Mouse (Mus musculus) ovary, postnatal 36 days (tissue): Measurements from ENCODE around the gene Slirp.

Experiments used
- DNase-seq: peaks from one replicate; pipeline ENCODE4 v3.0.0; 2022; ENCODE audit warnings: low spot score, mixed read lengths

The Slirp gene

DNA sequence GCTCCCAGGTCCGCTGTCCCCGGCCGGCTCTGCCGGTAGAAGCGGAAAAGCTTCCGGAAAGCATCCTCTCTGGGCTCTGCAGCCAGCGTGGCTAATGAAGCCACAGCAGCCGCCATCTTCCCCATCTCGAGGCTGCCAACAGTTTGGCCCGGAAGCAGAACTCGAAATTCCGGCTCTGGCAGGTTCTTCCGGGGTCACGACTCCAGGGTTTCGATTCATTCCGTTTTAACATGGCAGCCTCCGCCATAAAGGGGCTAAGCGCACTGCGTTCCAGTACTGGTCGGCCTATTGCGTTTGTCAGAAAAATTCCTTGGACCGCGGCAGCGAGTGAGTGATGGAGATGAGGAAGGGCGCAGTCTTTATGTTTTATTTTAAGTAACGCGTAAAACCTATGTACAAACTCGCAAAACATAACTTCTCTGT is at the start of gene Slirp, which contains the start of gene Alkbh1:
Gene Slirp (plus strand): TSS at position 197 of the 423 bp plus-strand sequence.
Gene Alkbh1 (minus strand): TSS at position 318 of the 423 bp plus-strand sequence.
- DNase-seq = peak; percentile 85

- DNase-seq = no peak
These were observed 49.4 kb upstream of the Slirp start for GRCm38 (mm10) chr12:87394316-87394715.

DNA sequence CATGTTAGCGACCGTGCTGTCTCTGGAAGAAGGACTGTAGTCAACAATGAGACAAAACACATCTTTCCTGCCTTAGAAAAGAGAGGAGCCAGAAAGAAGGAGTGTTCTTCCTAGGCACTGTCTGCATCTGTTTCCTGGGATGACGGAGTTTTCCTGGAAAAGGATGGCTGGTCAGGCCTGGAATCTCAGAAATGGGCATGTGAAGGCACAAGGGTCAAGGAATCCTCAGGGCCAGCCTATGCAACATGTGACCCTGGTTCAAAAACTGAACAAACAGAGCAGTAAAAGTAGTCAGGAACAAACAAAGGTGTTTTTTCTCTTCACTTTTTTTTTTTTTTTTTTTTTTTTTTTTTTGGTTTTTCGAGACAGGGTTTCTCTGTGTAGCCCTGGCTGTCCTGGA is 46.6 kb upstream of the Slirp start:
- no peak for DNase-seq

GRCm38 (mm10) chr12:87397811-87398417 is 45.8 kb upstream of the Slirp start:
- no peak for DNase-seq

DNA sequence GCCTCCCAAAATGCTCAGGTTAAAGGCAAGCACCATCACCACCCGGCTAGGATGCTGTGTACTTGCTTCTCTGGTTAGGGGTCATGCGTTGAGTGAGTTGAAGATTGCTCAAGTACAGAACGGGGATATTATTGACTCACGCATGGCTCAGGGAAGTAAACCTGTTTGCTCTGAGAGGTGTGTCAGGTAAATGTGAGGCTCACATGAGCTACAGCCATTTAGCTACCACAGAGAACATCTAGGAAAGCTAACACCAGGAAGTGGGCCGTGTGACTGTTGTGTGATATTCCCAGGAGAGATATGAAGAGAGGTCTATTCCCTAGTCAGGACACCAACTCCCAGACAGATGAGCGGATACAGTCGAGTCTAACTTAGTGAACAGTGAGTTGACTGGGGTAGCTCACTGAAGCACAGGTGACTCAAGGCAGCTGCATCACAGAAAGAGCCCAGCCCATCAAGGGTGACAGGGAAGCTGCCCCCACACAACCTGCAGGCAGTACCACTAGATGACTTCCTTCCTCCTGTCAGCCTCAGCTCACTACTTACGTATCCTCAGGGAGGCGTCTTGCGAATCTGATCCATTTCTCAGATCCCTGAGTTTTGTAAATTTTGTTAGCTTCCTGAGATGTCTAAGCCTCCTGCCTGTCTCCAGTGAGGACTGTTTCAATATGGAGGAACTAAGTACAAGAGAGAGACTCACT is 44.4 kb upstream of the Slirp start:
- no peak for DNase-seq

- DNase-seq = no peak
These were observed 41.8 kb upstream of the Slirp start for GRCm38 (mm10) chr12:87401883-87402282.

- DNase-seq = no peak
These were observed 38.5 kb upstream of the Slirp start for GRCm38 (mm10) chr12:87405165-87405564.

- DNase-seq = no peak
These were observed 38.0 kb upstream of the Slirp start for GRCm38 (mm10) chr12:87405721-87406120.

GRCm38 (mm10) chr12:87407869-87408605 is 35.7 kb upstream of the Slirp start:
- DNase-seq = peak; percentile 16

DNA sequence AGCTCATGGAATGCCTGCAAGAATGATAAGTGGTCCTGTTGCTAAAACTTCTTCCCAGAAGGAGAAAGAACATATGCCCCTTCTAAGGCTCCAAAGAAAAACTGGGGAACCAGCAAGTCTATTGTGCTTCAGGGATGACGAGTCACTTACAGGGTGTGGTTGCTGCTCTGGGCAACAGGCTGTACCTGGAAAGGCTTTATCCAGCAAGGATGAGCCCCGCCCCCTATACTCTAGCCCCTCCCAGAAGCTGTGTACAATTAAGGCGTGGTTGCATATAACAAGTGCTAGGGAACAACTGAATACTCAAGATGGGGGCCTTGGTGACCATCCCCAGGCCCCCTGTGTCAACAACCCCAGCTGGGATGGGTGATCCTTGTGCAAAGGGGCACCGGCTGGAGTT is 34.6 kb upstream of the Slirp start:
- DNase-seq = no peak

GRCm38 (mm10) chr12:87410999-87411398 is 32.7 kb upstream of the Slirp start:
- no peak for DNase-seq

GRCm38 (mm10) chr12:87413179-87413790 is 30.4 kb upstream of the Slirp start:
- peak; percentile 60 for DNase-seq

GRCm38 (mm10) chr12:87415358-87415757 is 28.3 kb upstream of the Slirp start:
- no peak for DNase-seq

DNA sequence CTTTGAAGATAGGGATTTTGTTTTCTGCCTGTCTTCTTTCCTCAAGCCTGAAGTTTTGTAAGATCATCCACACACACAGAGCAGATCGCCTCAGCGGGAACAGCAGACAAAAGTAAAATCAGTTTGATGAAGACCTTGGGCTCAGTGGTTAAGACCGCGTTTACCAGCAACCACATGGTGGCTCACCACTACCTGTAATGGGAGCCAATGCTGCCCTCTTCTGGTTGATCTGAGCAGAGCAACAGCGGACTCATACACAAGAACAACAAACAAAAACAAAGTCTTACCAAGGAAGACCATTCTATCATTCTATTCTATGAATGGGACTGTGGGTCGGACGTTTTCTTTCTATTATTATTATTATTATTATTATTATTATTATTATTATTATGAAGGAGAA is 27.0 kb upstream of the Slirp start:
- DNase-seq = peak; percentile 45

DNA sequence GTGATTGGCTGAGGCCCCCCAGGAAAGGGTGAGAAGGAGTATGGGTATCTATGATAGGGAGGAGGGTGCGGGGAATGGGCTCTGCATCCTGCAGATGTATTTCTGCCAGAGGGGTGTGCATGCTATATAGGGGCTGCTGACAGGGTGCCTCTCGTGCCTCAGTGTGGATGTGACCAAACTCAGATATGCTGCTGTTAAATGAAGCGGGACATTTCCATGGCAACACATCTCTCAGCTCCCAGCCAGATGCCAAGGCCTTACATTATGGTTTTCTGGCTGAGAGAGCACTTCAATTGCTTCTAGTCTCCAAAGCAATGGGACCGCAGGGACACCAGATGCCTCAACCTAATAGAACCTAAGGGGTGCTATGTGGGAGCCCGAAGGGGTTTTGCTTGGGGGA is 24.8 kb upstream of the Slirp start:
- no peak for DNase-seq

GRCm38 (mm10) chr12:87419974-87420485 is 23.7 kb upstream of the Slirp start:
- no peak for DNase-seq

GRCm38 (mm10) chr12:87421708-87422507 is 21.8 kb upstream of the Slirp start:
- DNase-seq = no peak

GRCm38 (mm10) chr12:87423700-87424099 is 20.0 kb upstream of the Slirp start:
- DNase-seq = no peak

GRCm38 (mm10) chr12:87424516-87424915 is 19.2 kb upstream of the Slirp start:
- no peak for DNase-seq

DNA sequence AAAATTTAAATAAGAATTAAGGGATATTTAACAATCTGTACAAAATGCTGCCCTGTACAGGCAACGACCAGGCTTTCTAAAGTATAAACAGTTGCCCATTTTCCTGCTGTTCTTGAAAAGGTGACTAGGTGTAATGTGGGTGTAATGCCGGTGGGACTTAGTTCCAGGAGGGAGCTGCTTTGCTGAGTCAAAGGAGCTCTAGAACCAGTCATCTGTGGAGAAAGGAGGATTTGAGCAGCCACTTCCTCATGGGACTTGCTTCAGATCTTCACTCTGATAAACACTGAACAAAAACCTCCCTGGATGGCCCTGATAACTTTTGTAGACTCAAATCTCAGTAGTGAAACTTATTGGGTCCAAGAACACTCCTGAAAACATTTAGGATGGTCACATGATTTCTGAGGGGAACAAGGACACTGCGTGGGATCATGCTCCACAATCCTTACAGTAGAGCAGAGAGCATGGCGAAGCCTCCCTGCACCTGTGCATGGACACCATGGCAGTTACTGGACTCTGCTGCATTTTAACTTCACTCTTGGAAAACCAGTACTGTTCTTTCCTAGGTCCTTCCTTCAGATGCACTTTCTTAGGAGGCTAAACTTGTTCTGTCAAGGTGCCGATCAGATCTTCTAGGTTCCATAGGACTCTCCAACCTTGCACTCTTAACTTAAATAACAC is 17.2 kb upstream of the Slirp start:
- no peak for DNase-seq

DNA sequence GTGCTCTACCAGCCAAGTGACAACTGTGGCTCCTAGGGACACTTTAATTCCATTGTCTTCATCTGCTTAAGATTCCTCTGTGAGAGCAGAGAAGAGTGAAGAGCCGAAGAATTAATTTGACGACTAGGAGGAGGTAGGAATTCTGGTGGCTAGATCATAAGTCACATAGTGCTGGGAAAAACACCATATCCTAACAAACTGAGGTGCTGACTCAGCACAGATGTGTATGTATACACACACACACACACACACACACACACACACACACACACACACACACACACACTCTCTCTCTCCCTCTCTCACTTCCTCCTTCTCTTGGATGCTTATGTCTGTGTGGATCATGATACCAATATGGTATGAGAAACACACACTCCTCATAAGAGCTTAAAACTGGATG is 15.4 kb upstream of the Slirp start:
- DNase-seq = no peak
